Mouse (Mus musculus): ENCODE results near the gene Kcnh7.
"Not testable (repeated sequence)": the region's sequence is repeated elsewhere in the genome, so short reads cannot be mapped to it uniquely, and the experiment has no call there.

Kcnh7 gene

DNA sequence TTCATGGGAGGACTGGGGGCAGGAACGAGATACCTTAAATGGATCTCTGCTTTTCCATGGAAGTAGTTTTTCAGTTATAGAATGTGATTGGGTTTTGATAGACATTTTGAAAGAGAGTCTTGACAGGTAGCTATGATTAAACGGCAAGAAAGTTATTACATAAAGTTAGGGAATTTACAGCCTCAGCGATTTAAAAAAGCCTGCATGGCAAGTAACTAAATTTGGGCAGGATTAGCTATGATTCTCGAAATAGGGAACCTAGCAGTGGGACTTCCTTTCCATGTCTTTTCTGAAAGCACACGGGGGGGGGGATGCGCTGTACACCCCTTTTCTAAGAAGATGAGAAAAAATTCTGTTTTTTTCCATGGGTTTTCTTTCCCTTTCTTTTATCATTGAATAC lies 466.8 kb downstream of the Kcnh7 start:
- no peak for DNase-seq (ENCODE audit: low spot score in 2 of 2)

DNA sequence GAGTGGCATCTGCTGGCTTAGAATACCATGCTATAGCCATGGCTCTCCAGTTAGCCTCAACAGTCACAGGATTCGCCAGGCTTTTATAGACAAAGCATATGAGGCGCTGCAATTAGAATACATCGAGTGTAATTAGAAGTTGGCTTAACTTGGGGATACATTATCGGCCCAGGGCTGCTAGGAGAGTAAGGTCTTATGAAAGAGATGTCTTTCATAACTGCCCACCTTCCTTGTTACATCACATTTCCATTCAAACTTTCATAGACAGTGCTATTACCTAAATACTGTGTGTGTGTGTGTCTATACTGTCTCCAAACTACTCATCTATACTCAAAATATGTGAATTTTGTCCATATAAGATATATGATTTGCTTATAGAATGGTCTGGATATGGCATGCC lies 468.8 kb downstream of the Kcnh7 start:
- DNase-seq (ENCODE audit: low spot score in 2 of 2), result no peak

DNA sequence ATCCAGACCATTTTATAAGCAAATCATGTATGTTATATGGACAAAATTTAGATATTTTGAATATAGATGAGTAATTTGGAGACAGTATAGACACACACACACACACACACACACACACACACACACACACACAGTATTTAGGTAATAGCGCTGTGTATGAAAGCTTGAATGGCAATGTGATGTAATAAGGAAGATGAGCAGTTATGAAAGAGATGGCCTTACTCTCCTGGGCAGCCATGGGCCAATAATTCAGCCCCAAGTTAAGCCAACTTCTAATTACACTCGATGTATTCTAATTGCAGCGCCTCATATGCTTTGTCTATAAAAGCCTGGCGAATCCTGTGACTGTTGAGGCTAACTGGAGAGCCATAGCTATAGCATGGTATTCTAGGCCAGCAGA lies 469.7 kb downstream of the Kcnh7 start:
- DNase-seq (ENCODE audit: low spot score in 2 of 2), result not testable (repeated sequence)

DNA sequence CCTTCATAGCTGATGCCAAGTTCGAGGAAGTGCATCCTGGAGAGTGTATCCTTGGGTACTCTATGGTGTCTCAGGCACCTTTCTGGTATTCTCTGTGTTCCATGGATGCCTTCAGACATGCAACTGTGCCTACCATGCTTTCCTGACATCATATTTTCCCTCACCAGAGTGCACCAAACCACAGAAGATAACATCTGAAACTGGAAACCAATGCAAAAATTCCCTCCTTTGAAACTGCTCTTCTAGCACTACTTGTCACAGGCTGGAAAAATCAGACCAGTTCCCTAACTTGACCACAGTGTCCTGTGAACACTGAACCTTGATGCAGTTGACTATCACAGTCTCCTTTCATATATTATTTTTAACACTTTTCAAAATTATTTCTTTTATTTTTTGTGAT lies 474.5 kb downstream of the Kcnh7 start:
- DNase-seq (ENCODE audit: low spot score in 2 of 2), result no peak

DNA sequence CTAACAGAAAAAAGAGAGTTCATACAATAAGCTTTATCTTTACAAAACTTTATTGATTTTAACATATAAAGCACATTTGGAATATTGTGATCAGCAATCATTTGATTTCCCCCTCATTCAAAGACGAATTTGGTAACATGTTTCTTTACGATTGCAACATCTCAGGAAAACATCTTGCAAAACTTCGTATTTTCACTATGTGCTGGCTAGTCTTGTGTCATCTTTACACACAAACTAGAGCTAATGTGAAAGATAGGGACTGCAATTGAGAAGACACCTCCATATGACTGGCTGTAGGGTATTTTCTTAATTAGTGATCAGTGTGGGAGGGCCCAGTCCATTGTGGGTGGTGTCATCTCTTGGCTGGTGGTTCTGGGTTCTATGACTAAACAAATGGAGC lies 477.8 kb downstream of the Kcnh7 start:
- DNase-seq (ENCODE audit: low spot score in 2 of 2), result no peak

DNA sequence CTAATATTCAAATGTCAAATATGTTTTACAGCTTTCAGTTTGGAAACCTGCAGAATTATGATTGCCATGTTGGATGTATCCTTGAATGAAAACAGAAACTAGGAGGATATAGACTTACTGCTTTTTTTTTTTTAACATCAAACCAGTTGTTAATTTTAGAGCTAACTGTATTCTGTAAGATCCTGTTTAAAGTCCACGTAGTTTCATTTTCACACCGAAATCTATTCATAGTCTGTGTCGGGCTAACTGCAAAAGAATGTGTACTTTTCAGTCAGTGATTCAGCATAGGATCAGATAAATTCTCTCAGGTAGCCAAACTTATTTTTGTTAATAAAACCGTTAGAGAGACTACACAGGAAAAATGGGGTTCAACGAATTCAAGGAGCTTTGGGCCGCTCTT lies 498.2 kb downstream of the Kcnh7 start:
- DNase-seq (ENCODE audit: low spot score in 2 of 2), result no peak

DNA sequence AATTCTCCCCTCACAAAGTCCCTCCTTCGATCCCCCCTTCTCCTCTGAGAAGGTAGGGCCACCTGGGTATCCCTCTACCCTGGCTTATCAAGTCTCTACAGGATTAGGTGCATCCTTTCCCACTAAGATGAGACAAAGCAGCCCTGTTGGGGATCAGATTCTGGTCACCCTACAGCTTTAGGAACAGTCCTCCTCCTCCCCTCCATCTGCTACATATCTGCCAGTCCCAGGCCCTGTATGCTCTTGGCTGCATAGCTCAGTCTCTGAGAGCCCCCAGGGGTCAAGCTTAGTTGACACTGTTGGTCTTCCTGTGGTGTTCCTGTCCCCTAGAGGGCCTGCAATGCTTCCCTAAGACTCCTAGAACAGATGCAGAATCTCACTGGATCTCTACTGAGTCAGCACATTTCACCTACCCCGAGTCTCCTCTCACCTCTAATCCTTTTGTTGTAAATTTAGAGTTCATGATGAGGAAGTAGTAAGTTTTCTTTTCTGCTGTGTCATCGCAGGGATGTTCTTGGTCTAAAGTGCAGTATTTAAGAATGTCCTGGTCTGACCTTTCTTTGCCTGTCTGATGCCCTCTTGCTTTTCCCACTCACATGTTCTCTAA lies 499.0 kb downstream of the Kcnh7 start:
- no peak for DNase-seq (ENCODE audit: low spot score in 2 of 2)

DNA sequence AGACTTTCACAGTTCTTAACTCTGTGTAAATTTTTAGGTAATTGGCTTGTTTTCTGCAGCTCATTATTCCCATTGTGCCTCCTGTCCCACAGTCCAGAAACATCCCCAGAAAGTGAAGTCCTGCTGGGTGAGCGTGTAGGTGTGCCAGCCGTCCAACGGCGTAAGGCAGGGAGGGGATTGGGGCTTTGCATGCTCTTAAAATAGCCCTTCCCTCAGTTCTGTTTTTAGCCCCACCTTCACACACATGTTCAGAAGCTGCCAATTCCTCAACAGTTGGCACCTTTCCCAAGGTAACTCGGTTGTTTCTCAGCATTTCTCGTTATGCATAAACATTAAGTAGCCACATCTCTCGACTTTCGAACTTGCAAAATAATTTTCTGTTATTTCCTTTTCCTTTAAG lies 502.4 kb downstream of the Kcnh7 start:
- DNase-seq (ENCODE audit: low spot score in 2 of 2), result peak; percentile 56 to 78

DNA sequence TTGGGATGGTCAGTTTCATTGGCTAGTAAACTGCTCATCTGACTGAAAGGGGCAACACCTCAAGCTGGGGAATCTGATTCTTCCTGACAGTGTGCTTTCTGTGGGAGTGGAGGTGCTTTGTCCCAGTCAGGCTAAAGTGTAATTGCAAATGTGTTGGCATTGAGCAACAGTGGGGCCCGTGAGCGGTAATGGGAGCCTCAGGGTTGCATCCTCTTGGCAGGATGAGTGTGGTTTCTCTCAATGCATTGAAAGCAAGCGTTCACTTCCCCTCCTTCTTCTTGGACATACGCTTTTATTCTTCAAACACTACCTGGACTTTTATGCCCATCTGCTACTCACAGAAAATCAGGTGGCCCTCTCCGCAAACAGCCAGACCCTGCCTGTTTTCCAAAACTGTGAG lies 511.3 kb downstream of the Kcnh7 start:
- no peak for DNase-seq (ENCODE audit: low spot score in 2 of 2)

DNA sequence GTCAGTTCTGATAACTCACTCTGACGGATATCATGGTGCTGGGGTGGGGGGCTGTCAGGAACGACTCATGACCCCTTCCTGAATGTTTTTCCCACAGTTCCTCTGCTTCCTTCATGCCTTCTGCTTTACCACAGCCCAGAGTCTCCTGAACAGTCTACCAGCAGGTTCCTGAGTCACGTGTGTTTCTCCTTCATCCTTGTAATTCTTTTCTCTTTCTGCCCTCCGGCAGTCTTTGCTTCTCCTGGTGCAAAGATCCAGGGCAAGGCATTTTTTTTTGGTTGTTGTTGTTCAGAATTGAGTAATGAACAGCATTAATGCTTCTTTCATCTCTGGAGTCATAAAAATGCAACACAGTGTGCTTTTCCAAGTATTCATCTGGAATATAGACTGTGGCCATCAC lies 513.3 kb downstream of the Kcnh7 start:
- DNase-seq (ENCODE audit: low spot score in 2 of 2), result no peak

DNA sequence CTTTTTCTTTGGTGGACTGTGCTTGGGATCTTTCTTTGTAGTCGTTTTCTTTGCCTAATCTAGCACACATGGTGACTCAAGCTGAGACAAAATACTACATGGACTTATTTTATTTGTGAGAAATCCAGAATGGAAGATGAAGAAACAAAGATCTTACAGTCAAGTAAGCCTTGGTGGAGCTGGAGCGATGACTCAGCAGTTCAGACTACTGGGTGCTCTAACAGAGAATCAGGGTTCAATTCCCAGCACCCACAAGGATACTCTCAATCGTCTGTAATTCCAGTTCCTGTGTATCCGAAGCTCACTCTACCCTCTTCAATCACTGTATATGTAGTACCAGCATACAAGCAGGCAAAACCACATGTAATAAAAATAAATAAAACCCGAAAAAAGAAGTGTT lies 513.8 kb downstream of the Kcnh7 start:
- no peak for DNase-seq (ENCODE audit: low spot score in 2 of 2)

DNA sequence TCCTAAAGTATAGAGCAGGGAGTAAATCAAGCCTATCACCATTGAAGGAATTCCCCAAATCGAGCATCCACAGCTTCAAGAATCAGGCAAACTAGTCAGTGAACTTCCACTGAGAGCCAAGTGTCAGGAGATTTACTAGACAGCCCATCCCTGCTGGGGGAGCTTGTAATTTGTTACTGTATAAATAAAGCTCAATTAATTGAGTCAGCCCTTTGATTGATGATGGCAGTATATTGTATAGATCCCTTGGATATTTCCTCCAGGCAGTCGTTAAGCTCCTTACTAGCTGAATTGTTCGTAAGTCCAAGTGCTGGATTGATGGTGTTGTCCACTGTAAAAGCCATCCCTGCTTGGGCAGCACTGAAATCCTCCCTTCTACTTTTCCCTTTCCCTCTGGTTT lies 514.2 kb downstream of the Kcnh7 start:
- no peak for DNase-seq (ENCODE audit: low spot score in 2 of 2)

DNA sequence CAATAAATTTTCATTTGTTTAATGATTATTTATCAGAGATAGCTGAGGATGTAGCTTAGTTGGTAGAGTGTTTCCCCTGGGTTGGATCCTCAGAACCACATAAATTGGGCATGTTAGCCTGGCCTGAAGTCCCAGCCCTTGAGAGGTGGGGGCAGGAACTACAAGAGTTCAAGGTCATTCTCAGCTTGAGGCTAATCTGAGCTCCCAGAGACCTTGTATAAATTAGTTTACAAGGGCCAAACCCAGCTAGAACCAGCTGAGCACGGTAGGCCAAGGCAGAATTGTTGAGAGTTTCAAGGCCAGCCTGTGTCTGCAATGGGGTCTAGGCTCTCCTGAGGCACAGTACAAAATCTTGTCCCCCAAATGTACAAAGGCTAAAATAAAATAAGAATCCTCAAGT lies 518.6 kb downstream of the Kcnh7 start:
- no peak for DNase-seq (ENCODE audit: low spot score in 2 of 2)

DNA sequence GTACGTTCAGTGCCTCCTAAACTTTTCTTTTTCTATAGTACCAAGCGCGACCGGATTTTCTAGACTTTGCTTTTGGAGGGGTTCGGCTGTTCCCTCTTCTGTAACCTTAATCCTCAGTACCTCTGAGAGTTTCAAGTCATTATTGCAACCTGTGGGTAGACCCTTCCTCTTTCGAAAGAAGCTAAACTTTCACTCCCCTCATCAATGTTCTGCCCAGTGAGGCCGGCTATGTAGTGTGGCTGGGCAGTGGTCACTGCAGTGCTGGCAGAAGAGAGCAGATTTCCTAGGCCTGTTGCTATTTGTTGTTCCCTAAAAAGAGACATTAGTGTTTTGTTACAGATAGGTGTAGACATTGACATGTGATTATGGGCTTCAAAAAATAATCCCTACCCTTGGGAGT lies 519.2 kb downstream of the Kcnh7 start:
- DNase-seq (ENCODE audit: low spot score in 2 of 2), result no peak

DNA sequence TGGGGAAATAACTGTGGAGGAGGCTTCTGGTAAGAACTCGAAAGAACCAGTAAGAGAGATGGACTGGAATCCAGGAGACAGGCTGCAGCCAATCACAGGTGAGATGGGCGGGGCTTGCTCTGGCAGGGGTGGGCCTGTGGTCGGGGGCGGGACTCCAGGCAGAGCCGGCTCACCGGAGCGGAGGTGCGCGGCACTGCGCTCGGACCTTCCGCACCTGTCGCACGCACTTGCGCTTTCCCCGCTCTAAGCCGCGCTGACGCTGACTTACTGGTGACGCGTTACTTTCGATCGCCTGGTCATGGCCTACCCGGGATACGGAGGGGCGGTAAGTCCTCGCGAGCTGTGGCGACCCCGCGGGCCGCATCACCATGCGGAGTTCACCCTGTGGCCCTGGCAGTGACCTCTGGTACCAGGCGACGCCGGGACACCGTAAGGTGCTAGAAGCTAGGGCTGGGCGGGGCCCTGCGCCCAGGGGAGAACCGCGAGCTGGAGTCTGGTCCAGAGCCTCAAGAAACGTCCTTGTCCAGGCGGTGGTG lies 519.9 kb downstream of the Kcnh7 start, which contains the start of gene Gca:
Gene Gca, plus strand, starts transcription at position 151 of the 536 bp plus-strand sequence.
- peak; percentile 77 to 81 for DNase-seq (ENCODE audit: low spot score in 2 of 2)

DNA sequence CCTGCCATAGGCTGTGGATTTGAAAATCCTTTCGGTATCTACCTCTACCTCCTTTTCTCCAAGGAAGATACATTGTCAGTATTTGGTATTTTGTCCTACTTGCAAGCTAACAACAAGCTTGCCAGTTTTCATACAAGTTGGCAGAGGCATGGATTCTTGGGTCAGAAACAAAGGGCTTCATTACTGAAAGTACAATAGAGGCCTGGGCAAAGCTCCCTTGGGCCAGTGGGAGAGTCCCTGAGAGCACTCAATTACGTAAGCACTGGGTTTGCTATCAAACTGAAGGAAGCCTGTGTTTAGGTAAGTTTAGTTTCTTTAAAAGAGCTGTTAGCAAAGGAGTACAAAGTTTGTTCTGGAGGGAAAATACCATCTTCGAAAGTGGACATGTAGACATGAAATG lies 521.5 kb downstream of the Kcnh7 start:
- DNase-seq (ENCODE audit: low spot score in 2 of 2), result no peak

DNA sequence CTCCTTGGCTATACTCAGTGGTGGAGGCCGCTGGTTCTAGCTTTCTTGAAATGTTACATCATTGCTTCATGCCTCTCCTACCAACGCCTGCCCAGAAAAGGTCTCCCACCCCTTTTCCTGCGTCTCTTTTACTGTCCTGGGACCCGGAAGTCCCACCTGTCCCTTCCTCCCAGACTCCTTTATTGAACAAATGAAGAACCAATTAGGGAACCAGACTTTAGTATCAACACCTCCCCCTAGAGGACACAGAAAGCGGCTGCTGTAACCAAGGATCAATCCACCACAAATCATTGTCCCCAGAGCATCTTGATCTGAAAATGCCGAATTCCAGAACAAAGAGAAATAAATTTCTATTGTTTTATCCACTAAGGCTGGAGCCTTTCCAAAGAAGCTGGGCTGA lies 523.5 kb downstream of the Kcnh7 start:
- DNase-seq (ENCODE audit: low spot score in 2 of 2), result no peak

DNA sequence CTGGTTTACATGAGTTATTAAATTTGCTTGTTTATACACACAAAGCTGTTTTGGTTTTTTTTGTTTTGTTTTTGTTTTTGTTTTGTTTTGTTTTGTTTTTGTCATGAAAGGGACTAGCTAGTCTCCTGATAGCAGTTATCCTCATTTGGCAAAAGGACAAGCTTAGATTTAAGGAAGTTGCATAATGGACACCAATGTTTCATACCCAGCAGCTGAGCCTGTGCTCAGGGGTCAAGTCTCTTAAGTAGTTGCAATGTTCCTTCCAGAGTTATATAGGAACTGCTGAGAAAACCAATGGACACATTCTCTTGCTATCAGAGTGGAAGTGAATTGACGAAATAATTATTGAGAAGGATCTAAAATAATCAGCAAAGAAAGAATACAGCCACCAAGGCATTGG lies 528.0 kb downstream of the Kcnh7 start:
- no peak for DNase-seq (ENCODE audit: low spot score in 2 of 2)

DNA sequence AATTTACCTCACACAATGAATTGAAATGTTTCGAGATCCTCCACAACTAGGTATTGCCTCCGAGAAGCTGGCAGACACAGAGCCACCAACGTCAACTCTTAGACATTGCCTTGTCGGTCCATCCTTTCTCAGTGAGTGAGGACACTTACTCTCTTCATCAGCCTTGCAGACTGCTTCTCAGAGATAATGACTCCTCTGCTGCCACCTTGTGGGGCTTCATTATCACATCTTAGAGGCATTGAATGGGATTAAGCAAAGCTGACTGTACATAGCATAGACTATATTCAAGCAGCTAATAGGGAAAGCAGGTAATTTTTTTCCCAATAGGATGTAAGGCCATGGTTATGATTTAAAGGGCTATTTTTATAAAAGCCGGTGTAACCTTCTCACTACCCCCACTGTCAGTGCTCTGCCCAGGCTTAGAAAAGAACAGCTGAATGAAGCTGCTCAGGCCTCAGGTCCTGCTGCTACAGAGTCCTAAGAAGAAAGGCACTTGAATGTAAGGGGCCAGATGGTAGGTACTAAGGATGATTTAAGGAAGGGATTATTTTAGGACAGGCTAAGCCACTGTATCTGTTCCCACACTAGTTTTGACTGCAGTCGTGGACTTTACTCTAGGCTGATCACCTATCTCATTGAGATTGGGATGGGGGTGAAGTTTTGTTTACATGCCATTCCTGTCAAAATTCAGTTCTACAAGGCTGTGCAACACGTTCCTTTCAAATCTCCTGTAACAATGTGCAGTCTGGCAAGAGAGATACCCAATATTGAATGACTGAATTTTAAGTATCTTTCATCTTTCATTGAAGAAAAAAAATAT lies 529.4 kb downstream of the Kcnh7 start:
- DNase-seq (ENCODE audit: low spot score in 2 of 2), result peak; percentile 64 to 68

DNA sequence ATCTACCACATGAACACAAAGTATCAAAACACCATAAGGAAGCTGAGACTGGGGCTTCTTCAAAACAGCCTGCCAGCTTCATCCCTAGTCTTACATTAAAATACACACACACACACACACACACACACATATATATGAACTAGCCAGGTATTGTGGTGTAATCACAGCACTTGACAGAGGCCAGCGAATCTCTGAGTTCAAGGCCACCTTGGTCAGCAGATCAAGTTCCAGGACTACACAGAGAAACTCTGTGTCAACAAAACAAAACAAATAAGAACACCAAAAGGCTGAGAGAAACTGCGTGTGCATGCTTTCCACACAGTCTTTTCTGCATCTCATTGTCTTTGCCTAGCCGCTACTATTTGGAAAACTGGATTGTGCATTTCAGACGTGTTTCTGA lies 531.6 kb downstream of the Kcnh7 start:
- DNase-seq (ENCODE audit: low spot score in 2 of 2), result no peak

DNA sequence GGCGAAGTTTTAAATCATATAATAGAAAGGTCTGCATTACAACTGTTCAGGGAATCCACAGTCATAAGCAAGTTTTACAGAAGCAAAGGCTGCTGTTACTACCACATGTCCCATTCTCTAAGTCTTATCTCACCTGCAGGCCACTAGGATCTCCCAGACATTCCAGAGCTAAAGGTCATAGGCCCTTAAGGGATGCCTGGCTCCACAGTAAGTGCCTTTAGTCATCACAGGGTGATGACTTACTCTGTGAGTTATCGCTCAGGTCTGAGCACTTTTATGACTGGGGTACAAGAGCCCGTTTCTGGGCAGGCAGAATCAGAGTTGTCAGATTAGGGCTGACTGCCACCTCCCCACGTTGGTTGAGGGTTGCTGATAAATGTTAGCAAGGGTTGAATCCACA lies 532.2 kb downstream of the Kcnh7 start:
- DNase-seq (ENCODE audit: low spot score in 2 of 2), result no peak

DNA sequence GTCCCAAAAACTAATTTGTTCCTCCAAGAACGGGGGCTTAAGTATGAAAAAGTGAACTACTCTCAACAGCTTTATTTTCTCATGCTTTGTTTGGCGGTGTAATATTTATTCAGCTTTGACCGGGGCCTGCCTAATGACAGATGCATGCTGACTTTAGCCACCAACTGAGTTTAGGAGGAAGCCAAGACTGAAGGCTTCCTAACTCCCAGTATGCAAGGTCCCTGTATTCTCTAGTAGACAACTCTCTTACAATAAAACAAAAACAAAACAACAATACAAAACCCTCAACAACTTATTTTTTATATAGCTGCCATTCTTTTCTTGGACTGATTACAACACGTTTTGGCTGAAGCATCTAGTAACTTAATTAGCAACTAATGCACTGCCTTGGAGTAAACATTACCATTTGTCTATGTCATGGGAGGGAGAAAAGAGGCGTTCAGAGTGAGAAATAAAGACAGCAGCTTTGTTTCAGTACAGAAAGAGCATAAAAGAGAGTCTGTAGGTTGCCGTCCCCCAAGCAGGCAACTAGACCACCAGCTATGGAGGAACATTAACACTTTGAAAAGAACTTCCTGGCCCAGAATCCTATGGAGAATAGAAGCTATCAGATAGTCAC lies 537.3 kb downstream of the Kcnh7 start:
- DNase-seq (ENCODE audit: low spot score in 2 of 2), result no peak
